Mouse (Mus musculus) neural tube, embryonic 13.5 days (tissue): ENCODE data around the gene Sord. TPM values are rescaled to one million over a fixed set of nuclear protein-coding genes. Genes with fewer than 3 reads are reported as not detected.

Source experiments
- ATAC-seq: fragments of 200-750 bp; cut with Nextera tagmentation; 2 replicates; pipeline ENCODE4 v1.8.0; 2017; ENCODE audit warnings: low read depth, mild to moderate bottlenecking, moderate TSS enrichment, moderate library complexity
- H3K27ac ChIP-seq: fragments of 300-500 bp; sonication (generic); replicated peaks from 2 replicates; pipeline ENCODE4 v1.5.1; 2015; ENCODE audit warnings: moderate library complexity, mild to moderate bottlenecking, inconsistent platforms
- H3K27me3 ChIP-seq: fragments of 300-500 bp; sonication (generic); 2 replicates; pipeline ENCODE4 v1.6.1; 2015; ENCODE audit warnings: mild to moderate bottlenecking, inconsistent platforms
- H3K36me3 ChIP-seq: fragments of 300-500 bp; sonication (generic); 2 replicates; pipeline ENCODE4 v1.6.1; 2015; ENCODE audit warnings: mild to moderate bottlenecking, inconsistent platforms
- H3K4me1 ChIP-seq: fragments of 300-500 bp; sonication (generic); replicated peaks from 2 replicates; pipeline ENCODE4 v1.6.1; 2015; ENCODE audit warnings: inconsistent platforms
- H3K4me2 ChIP-seq: fragments of 300-500 bp; sonication (generic); 2 replicates; pipeline ENCODE4 v1.6.1; 2015; ENCODE audit warnings: inconsistent platforms, mild to moderate bottlenecking, moderate library complexity
- H3K4me3 ChIP-seq: fragments of 300-500 bp; sonication (generic); 2 replicates; pipeline ENCODE4 v1.5.1; 2015; ENCODE audit warnings: mild to moderate bottlenecking, inconsistent platforms
- H3K9ac ChIP-seq: fragments of 300-500 bp; sonication (generic); 2 replicates; pipeline ENCODE4 v1.6.1; 2015; ENCODE audit warnings: moderate library complexity, mild to moderate bottlenecking, inconsistent platforms
- H3K9me3 ChIP-seq: fragments of 300-500 bp; sonication (generic); 2 replicates; pipeline ENCODE4 v1.6.1; 2016; ENCODE audit warnings: inconsistent platforms
- WGBS: fragments of 180-500 bp; shearing (Covaris S2); methylation state at CpG from one replicate; pipeline ENCODE4 v1.1.7; 2015; 5-methylcytosine and 5-hydroxymethylcytosine counted together
- polyA plus RNA-seq: library from polyadenylated mRNA; unstranded; fragments of >200 nt; fragmentation: Nextera tagmentation; extraction: Ambion mirVana; gene quantifications from 2 replicates; pipeline ENCODE4 v1.2.1, GENCODE M21; 2015

Gene Sord
- polyA plus RNA-seq, 1 experiment from 2014 or later: 19.6 TPM

- Histone ChIP-seq H3K27ac (no peak overlapping the region), H3K9ac (no peak overlapping the region), H3K9me3 (no peaks in the 10 kb centered on the region), H3K27me3 (no peaks in the 10 kb centered on the region), H3K4me2 (no peak overlapping the region), H3K4me1 (no peaks in the 10 kb centered on the region), H3K4me3 (no peak overlapping the region), H3K36me3 (no peaks in the 10 kb centered on the region)
- 0 out of 2 replicates have a peak, but pooled peaks have one; percentile 27 for ATAC-seq
- WGBS: 3% methylated on average over 3 of the region's 3 CpGs
Measured at GRCm38 (mm10) chr2:122243671-122244131, 9.2 kb downstream of the Sord start.

- no peak for ATAC-seq
- 0 out of 2 replicates have a peak, but pooled peaks cover 3% of the 10 kb centered on the region for H3K36me3 ChIP-seq
- no peaks in the 10 kb centered on the region for H3K27me3 ChIP-seq
- H3K4me1 ChIP-seq: no peaks in the 10 kb centered on the region
- no peak overlapping the region for H3K4me2 ChIP-seq
- no peak overlapping the region for H3K9ac ChIP-seq
- H3K9me3 ChIP-seq: no peaks in the 10 kb centered on the region
- WGBS: 90% methylated on average over 10 of the region's 10 CpGs
- H3K4me3 ChIP-seq: no peak overlapping the region
- no peak overlapping the region for H3K27ac ChIP-seq
Measured at GRCm38 (mm10) chr2:122247786-122248185, 13.2 kb downstream of the Sord start.

GRCm38 (mm10) chr2:122255997-122256396 is 21.4 kb downstream of the Sord start:
- WGBS: 95% methylated on average over 5 of the region's 5 CpGs

DNA sequence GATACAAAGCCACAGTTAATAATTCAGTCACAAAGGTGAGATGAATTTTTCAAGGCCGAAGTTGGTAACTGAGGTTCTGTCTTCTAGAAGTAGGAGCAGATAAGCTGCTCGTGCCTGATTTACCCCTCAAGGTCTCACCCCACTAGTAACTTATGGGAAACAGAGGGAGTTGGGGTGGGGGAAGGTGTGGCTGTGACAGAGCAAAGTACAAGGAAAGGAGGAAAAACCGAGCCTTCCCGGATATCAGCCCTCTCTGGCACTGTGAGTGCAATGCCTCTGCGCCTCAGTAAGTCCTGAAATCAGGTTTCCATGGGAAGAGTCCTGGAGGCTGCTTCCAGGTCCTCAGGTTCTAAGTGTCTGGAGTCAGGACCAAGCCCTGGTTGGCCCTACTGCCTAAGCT is 26.2 kb downstream of the Sord start:
- Histone ChIP-seq H3K27ac (no peak overlapping the region), H3K4me1 (peaks cover 9% of the 10 kb centered on the region), H3K27me3 (no peaks in the 10 kb centered on the region), H3K36me3 (no peaks in the 10 kb centered on the region), H3K9me3 (no peaks in the 10 kb centered on the region), H3K9ac (no peak overlapping the region), H3K4me2 (no peak overlapping the region), H3K4me3 (no peak overlapping the region)
- 81% methylated on average over 5 of the region's 5 CpGs for WGBS
- no peak for ATAC-seq

More at GRCm38 (mm10) chr2:122255997-122256396, 21.4 kb downstream of the Sord start:
- H3K4me1 ChIP-seq: no peaks in the 10 kb centered on the region
- no peak overlapping the region for H3K4me3 ChIP-seq
- no peak overlapping the region for H3K9ac ChIP-seq
- no peaks in the 10 kb centered on the region for H3K27me3 ChIP-seq
- no peak overlapping the region for H3K4me2 ChIP-seq
- ATAC-seq: no peak
- H3K9me3 ChIP-seq: no peaks in the 10 kb centered on the region
- no peak overlapping the region for H3K27ac ChIP-seq
- H3K36me3 ChIP-seq: no peaks in the 10 kb centered on the region

- 67% methylated on average over 3 of the region's 3 CpGs for WGBS
- no peaks in the 10 kb centered on the region for H3K27me3 ChIP-seq
- no peaks in the 10 kb centered on the region for H3K36me3 ChIP-seq
- H3K9ac ChIP-seq: no peak overlapping the region
- H3K4me3 ChIP-seq: no peak overlapping the region
- no peak overlapping the region for H3K4me2 ChIP-seq
- no peak for ATAC-seq
- peaks cover 9% of the 10 kb centered on the region for H3K4me1 ChIP-seq
- no peak overlapping the region for H3K27ac ChIP-seq
- H3K9me3 ChIP-seq: no peaks in the 10 kb centered on the region
Measured at GRCm38 (mm10) chr2:122264690-122265089, 30.1 kb downstream of the Sord start.

DNA sequence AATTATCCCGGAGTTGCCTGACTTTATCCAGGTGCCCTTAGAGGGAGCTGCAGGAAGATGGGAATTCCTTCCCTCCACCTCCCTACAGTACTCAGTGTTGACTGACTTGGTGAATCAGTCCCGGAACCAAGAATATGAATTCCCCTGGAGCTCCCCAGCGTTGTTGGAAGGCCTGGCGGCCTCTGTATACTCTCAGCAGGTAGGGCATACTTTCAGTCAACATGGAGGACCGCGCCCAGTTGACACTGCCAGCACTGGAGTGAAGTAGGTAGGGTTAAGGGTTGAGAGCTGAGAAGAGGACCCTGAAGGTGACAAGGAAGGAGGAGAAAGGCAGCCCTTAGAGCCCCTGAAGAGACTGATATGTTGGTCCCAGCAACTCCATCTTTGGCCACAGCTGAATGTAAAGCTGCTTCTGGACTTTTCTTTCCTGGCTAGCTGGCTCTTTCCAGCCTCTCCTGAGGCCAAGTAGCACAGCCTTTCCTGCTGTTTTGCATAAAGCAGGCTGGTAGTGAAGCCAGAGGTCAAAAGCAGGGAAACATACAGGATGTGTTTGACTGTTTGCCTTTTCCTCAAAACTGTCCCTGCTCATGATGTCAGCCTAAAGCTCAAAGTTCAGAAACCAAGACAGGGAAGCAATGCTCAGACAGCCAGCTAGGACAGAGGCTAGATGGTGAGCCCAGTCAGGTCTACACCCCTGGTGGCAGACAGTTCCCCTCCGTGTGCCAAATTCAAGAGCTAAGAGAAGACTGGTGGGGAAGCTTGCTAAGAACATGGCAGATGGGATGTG is 32.1 kb downstream of the Sord start:
- no peaks in the 10 kb centered on the region for H3K9me3 ChIP-seq
- no peak overlapping the region for H3K27ac ChIP-seq
- H3K4me1 ChIP-seq: peaks cover 9% of the 10 kb centered on the region
- no peaks in the 10 kb centered on the region for H3K36me3 ChIP-seq
- 89% methylated on average over 7 of the region's 7 CpGs for WGBS
- H3K4me2 ChIP-seq: no peak overlapping the region
- no peak for ATAC-seq
- H3K4me3 ChIP-seq: no peak overlapping the region
- H3K9ac ChIP-seq: no peak overlapping the region
- no peaks in the 10 kb centered on the region for H3K27me3 ChIP-seq

DNA sequence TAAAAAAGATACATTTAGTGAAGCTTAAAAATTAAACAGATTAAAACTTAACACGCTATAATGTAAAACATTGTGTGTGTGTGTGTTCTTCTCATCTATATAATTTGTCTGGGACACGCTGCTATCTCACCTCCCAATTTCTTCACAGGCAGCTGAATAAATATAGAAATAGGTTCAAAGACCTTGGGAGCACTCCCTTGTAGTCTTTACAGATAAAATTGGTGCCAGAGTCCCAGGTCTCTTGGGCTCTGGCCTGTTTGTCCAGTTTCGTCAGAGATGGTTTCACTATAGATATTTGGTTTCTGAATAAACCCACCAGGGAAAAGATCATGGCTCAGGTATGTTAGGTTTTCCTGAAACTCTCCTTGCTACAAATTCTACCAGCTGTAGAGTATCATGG is 44.2 kb downstream of the Sord start:
- ATAC-seq: no peak
- H3K4me2 ChIP-seq: no peak overlapping the region
- no peak overlapping the region for H3K27ac ChIP-seq
- WGBS: 89% methylated on average over 3 of the region's 3 CpGs
- no peaks in the 10 kb centered on the region for H3K9me3 ChIP-seq
- H3K4me3 ChIP-seq: no peak overlapping the region
- H3K27me3 ChIP-seq: no peaks in the 10 kb centered on the region
- no peaks in the 10 kb centered on the region for H3K4me1 ChIP-seq
- H3K36me3 ChIP-seq: no peaks in the 10 kb centered on the region
- no peak overlapping the region for H3K9ac ChIP-seq

DNA sequence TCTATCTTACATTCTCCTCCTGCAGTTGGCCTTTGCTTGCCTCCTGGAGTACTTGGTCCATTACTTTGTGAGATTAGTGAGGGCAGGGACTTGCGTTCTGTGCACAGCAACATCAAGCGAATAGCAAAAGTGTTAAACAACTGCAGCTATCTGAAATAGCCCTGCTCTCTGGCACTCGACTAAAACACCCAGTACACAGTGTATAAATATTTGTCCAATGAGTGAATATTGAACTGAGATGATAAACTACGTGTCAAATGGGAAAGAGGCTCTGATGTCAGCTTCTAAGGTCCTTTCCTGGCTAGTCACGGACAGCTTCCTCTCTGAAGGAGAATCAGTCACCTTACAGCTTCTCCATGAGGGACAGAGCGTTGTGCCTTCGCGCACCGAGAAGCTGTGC is 49.5 kb downstream of the Sord start:
- no peaks in the 10 kb centered on the region for H3K9me3 ChIP-seq
- H3K4me3 ChIP-seq: no peak overlapping the region
- ATAC-seq: no peak
- H3K9ac ChIP-seq: no peak overlapping the region
- no peak overlapping the region for H3K4me2 ChIP-seq
- no peaks in the 10 kb centered on the region for H3K36me3 ChIP-seq
- no peaks in the 10 kb centered on the region for H3K4me1 ChIP-seq
- no peaks in the 10 kb centered on the region for H3K27me3 ChIP-seq
- no peak overlapping the region for H3K27ac ChIP-seq
- WGBS: 88% methylated on average over 9 of the region's 9 CpGs

DNA sequence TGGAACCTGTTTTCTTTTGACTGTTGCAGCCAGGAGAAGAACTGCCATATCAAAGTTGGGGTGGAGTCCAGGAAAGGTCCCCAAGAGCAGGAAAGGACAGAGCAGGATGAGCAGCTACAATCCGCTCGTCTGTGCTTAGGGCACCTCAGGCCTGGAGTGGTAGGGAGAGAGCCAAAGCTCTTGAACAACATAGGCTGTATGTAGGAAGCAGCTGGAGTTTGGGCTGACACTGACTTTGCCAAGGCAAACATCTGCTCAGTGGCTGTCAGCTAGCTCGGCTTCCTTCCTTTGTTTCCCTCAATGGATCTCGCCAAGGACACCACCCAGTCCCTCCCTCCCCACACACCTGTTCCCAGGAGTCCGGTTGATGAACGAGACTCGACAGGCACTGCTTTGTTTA is 51.6 kb downstream of the Sord start:
- Histone ChIP-seq H3K4me2 (no peak overlapping the region), H3K9ac (no peak overlapping the region), H3K9me3 (no peaks in the 10 kb centered on the region), H3K4me3 (no peak overlapping the region), H3K27ac (no peak overlapping the region), H3K36me3 (no peaks in the 10 kb centered on the region), H3K4me1 (no peaks in the 10 kb centered on the region), H3K27me3 (no peaks in the 10 kb centered on the region)
- 70% methylated on average over 7 of the region's 7 CpGs for WGBS
- no peak for ATAC-seq

DNA sequence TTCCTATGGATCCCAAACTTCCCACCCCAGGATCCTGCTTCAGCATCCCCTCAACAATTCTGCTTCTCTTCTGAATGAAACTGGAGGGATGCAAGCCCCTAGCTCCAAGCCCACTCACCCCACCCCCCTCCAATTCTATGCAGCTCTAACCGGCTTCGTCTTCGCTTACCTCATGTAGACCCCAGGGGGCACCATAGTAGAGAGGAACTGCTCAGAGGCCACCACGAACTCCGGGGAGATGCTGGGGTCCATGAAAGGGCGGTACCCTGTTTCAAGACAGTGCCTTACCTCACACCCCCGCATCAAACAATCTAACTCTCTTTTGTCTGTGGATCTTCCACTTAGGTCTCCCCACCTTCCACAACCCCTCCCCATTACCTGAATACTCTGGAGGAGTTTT is 60.4 kb downstream of the Sord start:
- 5% methylated on average over 7 of the region's 7 CpGs for whole genome bisulfite sequencing
- Histone ChIP-seq H3K4me2 (no peak overlapping the region), H3K9ac (no peak overlapping the region), H3K36me3 (no peaks in the 10 kb centered on the region), H3K4me1 (peaks cover 23% of the 10 kb centered on the region), H3K27ac (no peak overlapping the region), H3K9me3 (no peaks in the 10 kb centered on the region), H3K4me3 (no peak overlapping the region), H3K27me3 (peaks cover 74% of the 10 kb centered on the region)
- no peak for ATAC-seq

GRCm38 (mm10) chr2:122297271-122298095 is 62.9 kb downstream of the Sord start:
- peak overlapping the region; percentile 20 for H3K4me3 ChIP-seq

DNA sequence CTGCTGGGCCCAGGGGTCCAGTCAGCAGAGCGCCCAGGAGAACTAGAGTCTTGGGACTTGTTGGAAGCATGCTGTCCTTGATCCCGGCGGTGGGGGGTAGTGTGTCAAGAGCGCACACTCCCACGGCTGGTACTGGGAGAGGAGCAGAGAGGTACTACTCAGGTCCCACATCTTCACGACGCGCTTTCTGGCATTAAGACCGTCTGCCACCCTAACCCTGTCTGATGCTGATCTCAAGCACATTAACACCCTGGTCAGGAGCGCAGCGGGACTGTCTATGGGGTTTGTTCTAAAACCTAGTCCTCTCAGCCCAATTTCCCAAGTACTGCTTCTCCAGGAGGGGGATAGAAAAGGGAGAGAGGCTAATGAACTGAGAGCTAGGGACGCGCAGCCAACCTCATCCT is 63.5 kb downstream of the Sord start, which contains the start of gene Duox2:
Gene Duox2, minus strand, starts transcription at position 354 of the 404 bp plus-strand sequence.
- no peak for ATAC-seq
- H3K9ac ChIP-seq: peak within 1 kb of the TSS; percentile 26
- no peaks in the 10 kb centered on the region for H3K9me3 ChIP-seq
- peaks cover 40% of the 10 kb centered on the region for H3K4me1 ChIP-seq
- WGBS: 4% methylated on average over 13 of the region's 13 CpGs
- no peaks in the 10 kb centered on the region for H3K36me3 ChIP-seq
- peak within 1 kb of the TSS; percentile 49 for H3K4me2 ChIP-seq
- H3K4me3 ChIP-seq: peak within 1 kb of the TSS; percentile 20
- H3K27me3 ChIP-seq: peaks cover 99% of the 10 kb centered on the region
- H3K27ac ChIP-seq: no peak within 1 kb of the TSS

More at GRCm38 (mm10) chr2:122297271-122298095, 62.9 kb downstream of the Sord start:
- ATAC-seq: no peak
- Histone ChIP-seq H3K4me2 (peak overlapping the region; percentile 39), H3K36me3 (no peaks in the 10 kb centered on the region), H3K27ac (no peak overlapping the region), H3K27me3 (peaks cover 100% of the 10 kb centered on the region), H3K9me3 (no peaks in the 10 kb centered on the region), H3K4me1 (peaks cover 40% of the 10 kb centered on the region), H3K9ac (peak overlapping the region; percentile 26; the same call in 1 of the 2 replicates)
- 1% methylated on average over 35 of the region's 35 CpGs for WGBS
